Mouse (Mus musculus) heart, embryonic 15.5 days (tissue): ENCODE data around the gene Itih4. TPM values are rescaled to one million over a fixed set of nuclear protein-coding genes. Genes with fewer than 3 reads are reported as not detected.
A peak's percentile ranks its signal among the peaks of the same experiment; 100 is the strongest.

ENCODE experiments used
- ATAC-seq: fragments of 200-750 bp; cut with Nextera tagmentation; replicated peaks from 2 replicates; pipeline ENCODE4 v1.8.0; 2017; ENCODE audit warnings: low read depth, moderate TSS enrichment; ENCODE audit not compliant: insufficient number of reproducible peaks, insufficient read depth, low FRiP score
- H3K27ac ChIP-seq: fragments of 300-500 bp; sonication (generic); 2 replicates; pipeline ENCODE4 v1.5.1; 2015; ENCODE audit warnings: mild to moderate bottlenecking, inconsistent platforms
- H3K27me3 ChIP-seq: fragments of 300-500 bp; sonication (generic); 2 replicates; pipeline ENCODE4 v1.6.1; 2015; ENCODE audit warnings: inconsistent platforms
- H3K36me3 ChIP-seq: fragments of 300-500 bp; sonication (generic); 2 replicates; pipeline ENCODE4 v1.6.1; 2015; ENCODE audit warnings: mild to moderate bottlenecking, inconsistent platforms
- H3K4me1 ChIP-seq: fragments of 300-500 bp; sonication (generic); replicated peaks from 2 replicates; pipeline ENCODE4 v1.6.1; 2015; ENCODE audit warnings: inconsistent platforms
- H3K4me2 ChIP-seq: fragments of 300-500 bp; sonication (generic); 2 replicates; pipeline ENCODE4 v1.6.1; 2015; ENCODE audit warnings: inconsistent platforms, mild to moderate bottlenecking, moderate library complexity
- H3K4me3 ChIP-seq: fragments of 300-500 bp; sonication (generic); 2 replicates; pipeline ENCODE4 v1.5.1; 2015; ENCODE audit warnings: mild to moderate bottlenecking, inconsistent platforms
- H3K9ac ChIP-seq: fragments of 300-500 bp; sonication (generic); 2 replicates; pipeline ENCODE4 v1.6.1; 2015; ENCODE audit warnings: mild to moderate bottlenecking, inconsistent platforms
- H3K9me3 ChIP-seq: fragments of 300-500 bp; sonication (generic); replicated peaks from 2 replicates; pipeline ENCODE4 v1.6.1; 2016; ENCODE audit warnings: inconsistent platforms
- WGBS: fragments of 180-500 bp; shearing (Covaris S2); methylation state at CpG from one replicate; pipeline ENCODE4 v1.1.7; 2015; ENCODE audit warnings: mixed read lengths; 5-methylcytosine and 5-hydroxymethylcytosine counted together
- polyA plus RNA-seq: library from polyadenylated mRNA; unstranded; fragments of >200 nt; fragmentation: Nextera tagmentation; extraction: Ambion mirVana; gene quantifications from 2 replicates; pipeline ENCODE4 v1.2.1, GENCODE M21; 2015

Gene Itih4
- polyA plus RNA-seq, 1 experiment from 2014 or later, result 0.52 TPM

DNA sequence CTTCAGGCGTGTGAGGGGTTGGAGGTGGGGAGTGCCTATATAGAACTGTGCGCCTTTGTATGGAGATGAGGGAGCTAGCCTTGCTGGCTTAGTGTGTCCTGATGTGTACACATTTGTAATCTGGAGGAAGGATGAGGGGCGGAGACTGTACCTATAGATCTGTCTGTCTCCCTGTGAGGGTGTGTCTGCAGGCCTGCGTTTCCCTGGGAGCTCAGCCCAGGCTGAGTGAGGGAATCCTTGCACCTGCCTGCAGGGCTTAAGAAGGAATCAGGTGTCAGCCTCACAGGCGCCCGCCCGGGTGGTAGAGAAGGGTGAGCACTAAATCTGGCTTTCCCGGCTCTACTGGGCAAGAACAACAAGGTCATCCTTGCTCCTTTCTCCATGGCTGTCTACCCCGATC lies 6.5 kb upstream of the Itih4 start:
- no peak overlapping the region for H3K4me3 ChIP-seq
- no peak overlapping the region for H3K4me2 ChIP-seq
- H3K27me3 ChIP-seq, result no peaks in the 10 kb centered on the region
- 62% methylated on average over 9 of the region's 9 CpGs for WGBS
- H3K36me3 ChIP-seq, result no peaks in the 10 kb centered on the region
- no peak overlapping the region for H3K9ac ChIP-seq
- H3K27ac ChIP-seq, result peak overlapping the region; percentile 76; the same call in 1 of the 2 replicates
- H3K4me1 ChIP-seq, result peaks cover 22% of the 10 kb centered on the region
- ATAC-seq, result 0 out of 2 replicates have a peak, but pooled peaks have one; percentile 10
- no peaks in the 10 kb centered on the region for H3K9me3 ChIP-seq

DNA sequence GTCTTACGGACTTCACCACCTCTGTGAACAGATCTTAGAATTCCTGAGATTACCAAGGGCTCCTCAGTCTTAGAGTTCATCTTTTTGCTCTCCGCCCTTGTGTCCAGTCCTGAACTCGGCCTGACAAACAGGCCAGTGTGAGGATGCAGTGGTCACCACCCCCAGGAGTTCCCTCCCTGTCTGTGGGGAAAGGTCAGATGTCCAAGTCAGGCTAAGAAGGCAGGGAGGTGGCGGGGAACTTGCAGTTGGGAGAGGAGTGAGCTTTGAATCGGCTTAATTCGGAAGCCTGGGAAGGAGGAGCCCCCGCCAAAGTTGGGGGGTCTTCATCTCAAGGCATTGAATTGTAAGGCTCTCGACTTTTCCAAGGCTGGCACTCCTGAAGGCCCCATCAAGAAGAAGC lies 6.0 kb upstream of the Itih4 start:
- 73% methylated on average over 8 of the region's 8 CpGs for WGBS
- H3K4me1 ChIP-seq, result peaks cover 22% of the 10 kb centered on the region
- no peaks in the 10 kb centered on the region for H3K36me3 ChIP-seq
- no peaks in the 10 kb centered on the region for H3K9me3 ChIP-seq
- no peak overlapping the region for H3K9ac ChIP-seq
- H3K4me3 ChIP-seq, result no peak overlapping the region
- no peaks in the 10 kb centered on the region for H3K27me3 ChIP-seq
- no peak overlapping the region for H3K4me2 ChIP-seq
- no peak overlapping the region for H3K27ac ChIP-seq
- no peak for ATAC-seq

DNA sequence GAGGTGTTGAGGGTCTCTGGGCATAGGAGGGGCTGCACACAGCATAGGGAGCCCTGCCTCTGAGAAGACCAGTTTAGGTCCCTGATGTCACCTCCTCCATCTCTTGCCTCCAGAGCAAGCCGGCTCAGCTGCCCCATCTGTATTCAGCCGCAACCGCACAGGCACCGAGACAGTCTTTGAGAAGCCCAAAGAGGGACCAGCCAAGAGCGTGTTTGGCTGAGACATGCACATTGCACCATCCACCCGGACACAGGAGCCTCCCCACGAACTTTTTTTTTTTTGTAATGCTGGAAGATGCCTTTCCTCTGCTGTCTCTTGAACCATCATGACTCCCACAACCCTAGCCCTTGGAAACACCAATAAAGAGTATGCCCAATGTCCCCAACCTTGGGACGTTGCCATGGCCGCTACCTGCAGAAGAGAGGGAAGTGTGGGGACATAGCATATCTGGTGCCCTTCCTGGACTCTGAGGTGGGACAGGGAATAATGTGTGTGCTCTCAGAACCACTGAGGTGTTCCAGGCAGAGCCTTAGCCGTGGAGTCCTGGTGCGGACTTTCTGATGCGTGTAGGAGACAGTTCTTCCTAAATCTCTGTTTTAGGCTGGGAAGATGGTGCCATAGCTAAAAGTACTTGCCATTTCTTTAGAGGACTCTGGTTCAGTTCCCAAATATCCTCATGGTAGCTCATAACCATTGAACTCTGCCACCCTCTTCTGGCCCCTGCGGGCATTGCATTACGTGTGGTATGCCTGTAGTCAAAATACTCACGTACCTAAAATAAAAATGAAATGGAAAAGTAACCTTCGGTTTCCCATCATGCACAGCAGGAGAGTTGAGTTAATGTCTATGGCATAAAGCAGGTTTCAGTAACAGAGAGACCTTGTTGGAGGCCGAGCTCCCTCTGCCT lies 5.2 kb upstream of the Itih4 start:
- H3K27me3 ChIP-seq, result no peaks in the 10 kb centered on the region
- H3K4me1 ChIP-seq, result peaks cover 20% of the 10 kb centered on the region
- no peak overlapping the region for H3K4me2 ChIP-seq
- H3K27ac ChIP-seq, result no peak overlapping the region
- no peak overlapping the region for H3K9ac ChIP-seq
- no peak overlapping the region for H3K4me3 ChIP-seq
- ATAC-seq, result no peak
- WGBS, result 76% methylated on average over 17 of the region's 17 CpGs
- no peaks in the 10 kb centered on the region for H3K9me3 ChIP-seq
- no peaks in the 10 kb centered on the region for H3K36me3 ChIP-seq

DNA sequence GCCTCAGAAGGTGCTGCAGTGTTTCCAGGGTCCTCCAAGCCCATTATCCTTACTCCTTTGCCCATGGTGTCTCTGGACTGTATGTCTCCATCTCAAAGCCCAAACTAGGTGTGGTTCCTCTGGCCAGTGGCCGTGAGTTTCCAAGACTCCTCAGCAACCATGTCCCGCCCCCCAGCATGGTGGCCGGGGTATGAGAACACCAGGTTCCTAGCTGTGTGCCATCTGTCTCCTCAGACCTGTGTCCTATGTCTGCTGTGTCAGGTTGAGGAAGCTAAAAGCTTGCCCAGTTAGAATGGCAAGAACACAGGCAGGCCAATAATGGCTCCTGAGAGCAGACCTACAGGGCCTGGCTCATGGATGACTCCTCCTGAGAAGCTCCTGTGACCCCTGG lies 4.6 kb upstream of the Itih4 start:
- peaks cover 20% of the 10 kb centered on the region for H3K4me1 ChIP-seq
- H3K27ac ChIP-seq, result no peak overlapping the region
- ATAC-seq, result no peak
- no peaks in the 10 kb centered on the region for H3K9me3 ChIP-seq
- H3K36me3 ChIP-seq, result no peaks in the 10 kb centered on the region
- no peak overlapping the region for H3K9ac ChIP-seq
- H3K27me3 ChIP-seq, result no peaks in the 10 kb centered on the region
- H3K4me2 ChIP-seq, result no peak overlapping the region
- H3K4me3 ChIP-seq, result no peak overlapping the region
- 92% methylated on average over 3 of the region's 3 CpGs for WGBS

DNA sequence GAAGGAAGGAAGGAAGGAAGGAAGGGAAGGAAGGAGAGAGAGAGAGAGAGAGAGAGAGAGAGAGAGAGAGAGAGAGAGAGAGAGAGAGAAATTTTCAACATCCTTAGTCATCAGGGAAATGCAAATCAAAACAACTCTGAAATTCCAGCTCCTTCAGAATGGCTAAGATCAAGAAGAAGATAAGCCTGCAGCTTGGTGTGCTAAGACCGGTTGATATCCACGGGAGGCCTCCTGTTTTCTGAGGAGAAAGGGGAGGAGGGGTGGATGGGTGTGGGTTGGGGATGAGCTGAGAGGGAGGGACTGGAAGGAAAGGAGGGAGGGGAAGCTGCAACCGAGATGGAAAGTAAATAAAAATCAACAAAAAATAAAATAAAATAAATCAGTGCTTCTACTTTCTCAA lies 978 bp upstream of the Itih4 start:
- H3K4me1 ChIP-seq, result peaks cover 8% of the 10 kb centered on the region
- no peak overlapping the region for H3K4me2 ChIP-seq
- no peak for ATAC-seq
- no peak overlapping the region for H3K9ac ChIP-seq
- H3K4me3 ChIP-seq, result no peak overlapping the region
- no peaks in the 10 kb centered on the region for H3K9me3 ChIP-seq
- H3K27me3 ChIP-seq, result no peaks in the 10 kb centered on the region
- H3K36me3 ChIP-seq, result no peaks in the 10 kb centered on the region
- WGBS, result 13% methylated on average over 3 of the region's 3 CpGs
- no peak overlapping the region for H3K27ac ChIP-seq

DNA sequence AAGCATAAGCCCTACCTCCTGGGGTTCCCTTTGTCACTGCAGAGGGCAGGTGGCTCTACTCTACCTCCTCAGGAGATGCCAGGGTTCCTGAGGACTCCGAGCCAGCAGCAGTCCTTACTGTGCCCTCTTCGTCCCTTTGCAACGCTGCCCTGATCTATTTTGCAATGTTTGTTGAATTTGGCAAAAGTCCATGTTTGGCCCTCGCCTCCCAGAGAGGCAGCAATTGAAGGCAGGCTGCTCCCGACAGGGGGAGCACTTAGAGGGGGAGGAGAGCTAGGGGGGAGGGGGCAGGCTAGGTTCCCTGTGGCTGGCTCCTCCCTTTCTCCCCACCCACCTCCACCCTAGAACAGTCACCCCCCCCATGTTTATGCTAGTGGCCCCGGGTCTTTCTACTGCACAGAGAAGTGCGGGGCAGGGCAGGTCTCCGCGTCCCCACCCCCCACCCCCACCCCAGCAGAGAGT lies 2.0 kb downstream of the Itih4 start:
- Histone ChIP-seq H3K4me3 (no peak overlapping the region), H3K36me3 (no peaks in the 10 kb centered on the region), H3K9me3 (no peaks in the 10 kb centered on the region), H3K4me2 (peak overlapping the region; percentile 36; the same call in 1 of the 2 replicates), H3K4me1 (peaks cover 8% of the 10 kb centered on the region), H3K27ac (no peak overlapping the region), H3K9ac (no peak overlapping the region), H3K27me3 (no peaks in the 10 kb centered on the region)
- WGBS, result 9% methylated on average over 9 of the region's 9 CpGs
- ATAC-seq, result no peak

DNA sequence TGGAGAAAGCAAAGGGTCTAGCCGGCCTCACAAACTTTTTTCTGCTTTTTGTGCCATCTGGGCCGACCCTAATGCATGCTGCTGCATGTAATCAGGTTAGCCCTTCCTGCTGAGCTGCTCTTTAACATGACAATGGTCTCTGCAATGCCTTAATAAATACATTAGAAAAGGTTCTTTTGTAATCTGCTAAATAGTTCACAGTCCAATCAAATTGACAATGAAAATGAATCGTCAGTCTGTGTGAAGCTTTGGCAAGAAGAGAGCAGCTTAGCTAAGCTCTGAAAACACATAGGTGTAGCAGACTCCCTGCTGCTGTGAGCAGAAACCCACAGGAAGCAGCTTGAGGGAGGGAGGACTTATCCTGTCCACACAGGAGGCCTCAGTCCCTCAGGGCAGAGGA lies 13.7 kb downstream of the Itih4 start:
- Histone ChIP-seq H3K36me3 (no peaks in the 10 kb centered on the region), H3K27me3 (no peaks in the 10 kb centered on the region), H3K27ac (no peak overlapping the region), H3K9ac (no peak overlapping the region), H3K9me3 (no peaks in the 10 kb centered on the region), H3K4me1 (no peaks in the 10 kb centered on the region), H3K4me3 (no peak overlapping the region), H3K4me2 (no peak overlapping the region)
- ATAC-seq, result no peak
- 61% methylated on average over 3 of the region's 3 CpGs for WGBS

DNA sequence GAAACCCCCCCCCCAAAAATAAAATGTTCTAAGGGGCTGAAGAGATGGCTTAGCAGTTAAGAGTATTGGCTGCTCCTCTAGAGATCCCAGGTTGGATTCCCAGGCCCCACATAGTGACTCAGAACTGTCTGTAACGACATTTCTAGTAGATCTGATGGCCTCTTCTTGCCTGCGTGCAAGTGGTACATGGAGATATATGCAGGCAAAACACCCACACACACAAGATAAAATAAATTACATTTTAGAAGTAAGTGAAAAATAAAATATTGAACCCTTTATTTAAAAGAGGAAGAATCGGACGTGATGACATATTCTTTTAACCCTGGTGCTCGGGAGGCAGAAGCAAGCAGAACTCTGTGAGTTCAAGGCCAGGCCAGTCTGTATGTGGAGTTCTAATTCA lies 16.4 kb downstream of the Itih4 start:
- Histone ChIP-seq H3K9me3 (no peaks in the 10 kb centered on the region), H3K4me3 (no peak overlapping the region), H3K36me3 (no peaks in the 10 kb centered on the region), H3K4me1 (no peaks in the 10 kb centered on the region), H3K9ac (no peak overlapping the region), H3K4me2 (no peak overlapping the region), H3K27ac (no peak overlapping the region), H3K27me3 (no peaks in the 10 kb centered on the region)
- ATAC-seq, result no peak
- 76% methylated on average over 5 of the region's 5 CpGs for WGBS

DNA sequence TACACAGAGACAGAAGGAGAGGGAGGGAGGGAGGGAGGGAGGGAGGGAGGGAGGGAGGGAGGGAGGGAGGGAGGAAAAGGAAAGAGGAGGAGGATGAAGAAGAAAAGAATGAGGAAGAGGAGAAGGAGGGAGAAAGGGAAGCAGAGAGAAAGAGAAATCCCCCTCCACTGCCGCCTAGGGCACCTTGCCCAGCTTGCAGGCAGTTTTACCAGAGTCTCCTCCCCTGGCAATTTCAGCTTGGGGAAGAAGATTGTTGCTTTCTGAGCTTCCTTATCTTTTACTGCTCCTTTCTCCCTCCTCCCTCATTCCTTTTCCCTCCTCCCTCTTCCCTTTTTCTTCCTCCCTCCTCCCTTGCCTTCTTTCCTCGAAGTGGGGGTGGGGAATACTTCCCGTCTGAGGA lies 16.8 kb downstream of the Itih4 start:
- Histone ChIP-seq H3K4me2 (no peak overlapping the region), H3K9ac (no peak overlapping the region), H3K9me3 (no peaks in the 10 kb centered on the region), H3K4me3 (no peak overlapping the region), H3K36me3 (no peaks in the 10 kb centered on the region), H3K4me1 (no peaks in the 10 kb centered on the region), H3K27me3 (no peaks in the 10 kb centered on the region), H3K27ac (no peak overlapping the region)
- WGBS, result 61% methylated on average over 3 of the region's 3 CpGs
- ATAC-seq, result no peak

DNA sequence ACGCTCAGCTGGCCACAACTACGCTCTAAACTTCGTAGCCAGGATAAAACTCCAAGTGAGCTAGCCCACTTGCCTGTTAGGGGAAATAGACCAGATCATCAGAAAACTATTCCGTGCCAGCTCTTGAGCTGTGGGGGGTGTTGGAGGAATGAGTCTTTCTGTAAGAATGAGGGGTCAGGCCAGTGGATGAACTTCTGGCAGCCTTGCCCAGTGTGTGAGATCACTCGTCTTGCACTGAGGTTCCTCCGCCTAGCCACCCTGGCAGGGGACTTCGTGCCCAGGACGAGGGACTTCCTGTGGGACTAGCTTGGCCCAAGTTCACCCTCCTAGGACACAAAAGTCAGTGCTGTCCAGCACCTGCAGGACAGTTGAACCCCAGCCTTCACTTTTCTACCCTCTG lies 18.0 kb downstream of the Itih4 start:
- WGBS, result 75% methylated on average over 8 of the region's 8 CpGs
- no peak overlapping the region for H3K27ac ChIP-seq
- no peak for ATAC-seq

DNA sequence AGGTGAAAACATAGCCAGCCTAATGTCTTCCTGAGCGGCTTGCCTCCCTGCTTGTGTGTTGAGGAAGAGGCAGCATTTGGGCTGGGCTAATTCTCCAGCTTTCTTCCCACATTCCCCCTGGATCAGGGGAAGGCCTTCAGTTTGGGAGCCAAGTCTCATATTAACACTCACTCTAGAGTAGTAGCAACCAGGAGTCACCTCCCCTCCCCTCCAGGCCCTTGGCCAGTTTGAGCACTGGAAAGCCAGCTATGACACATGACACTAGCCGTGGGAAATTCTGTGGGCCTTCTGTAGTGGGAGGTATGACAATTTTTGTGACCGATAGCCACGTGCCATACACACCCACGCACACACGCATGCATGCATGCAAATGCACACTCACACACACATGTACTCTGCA lies 19.7 kb downstream of the Itih4 start:
- Histone ChIP-seq H3K9me3 (no peaks in the 10 kb centered on the region), H3K4me1 (no peaks in the 10 kb centered on the region), H3K27ac (no peak overlapping the region), H3K27me3 (no peaks in the 10 kb centered on the region), H3K4me2 (no peak overlapping the region), H3K9ac (no peak overlapping the region), H3K36me3 (no peaks in the 10 kb centered on the region), H3K4me3 (no peak overlapping the region)
- ATAC-seq, result no peak
- 77% methylated on average over 6 of the region's 6 CpGs for WGBS

More for the DNA sequence above, 18.0 kb downstream of the Itih4 start:
- Histone ChIP-seq H3K27me3 (no peaks in the 10 kb centered on the region), H3K9ac (no peak overlapping the region), H3K4me2 (no peak overlapping the region), H3K36me3 (no peaks in the 10 kb centered on the region), H3K9me3 (no peaks in the 10 kb centered on the region), H3K4me3 (no peak overlapping the region), H3K4me1 (no peaks in the 10 kb centered on the region)

DNA sequence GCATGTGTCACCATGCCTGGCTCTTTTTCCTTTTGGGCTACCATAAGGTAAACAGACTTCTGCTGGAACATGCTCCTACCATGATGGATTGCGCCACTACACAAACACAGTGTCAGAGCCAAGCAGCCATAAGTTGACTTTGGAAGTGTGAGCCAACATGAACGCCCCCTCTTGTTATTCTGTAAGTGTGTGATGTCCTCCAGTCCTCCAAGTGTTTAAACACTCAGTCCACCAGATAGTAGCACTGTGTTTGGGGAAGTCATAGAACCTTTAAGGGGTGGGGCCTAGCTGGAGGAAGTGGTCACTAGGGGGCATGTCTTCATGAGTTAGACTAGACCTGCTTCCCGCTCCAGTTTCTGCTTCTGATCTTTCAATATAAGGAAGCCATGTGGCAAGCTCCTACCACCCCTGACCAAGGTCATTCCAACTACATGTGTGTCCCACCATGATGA lies 21.6 kb downstream of the Itih4 start:
- ATAC-seq, result 0 out of 2 replicates have a peak, but pooled peaks have one; percentile 35
- H3K9ac ChIP-seq, result no peak overlapping the region
- no peaks in the 10 kb centered on the region for H3K27me3 ChIP-seq
- no peaks in the 10 kb centered on the region for H3K9me3 ChIP-seq
- no peak overlapping the region for H3K4me3 ChIP-seq
- no peak overlapping the region for H3K4me2 ChIP-seq
- WGBS, result 74% methylated on average over 3 of the region's 3 CpGs
- no peaks in the 10 kb centered on the region for H3K36me3 ChIP-seq
- H3K4me1 ChIP-seq, result no peaks in the 10 kb centered on the region
- H3K27ac ChIP-seq, result no peak overlapping the region
